Mouse (Mus musculus) liver, embryonic 11.5 days (tissue): ENCODE measurements around the gene Rps28. TPM values are rescaled to one million over a fixed set of nuclear protein-coding genes. Genes with fewer than 3 reads are reported as not detected.
A peak's percentile ranks its signal among the peaks of the same experiment; 100 is the strongest.

Source experiments
- ATAC-seq: fragments of 200-750 bp; cut with Nextera tagmentation; replicated peaks from 2 replicates; pipeline ENCODE4 v1.8.0; 2017; ENCODE audit warnings: moderate number of reproducible peaks, mild to moderate bottlenecking, moderate TSS enrichment, moderate library complexity; ENCODE audit not compliant: low FRiP score
- DNase-seq: peaks from one replicate; pipeline ENCODE4 v3.0.0-alpha.2; 2017; ENCODE audit warnings: low spot score
- H3K27ac ChIP-seq: fragments of 300-500 bp; sonication (generic); 2 replicates; pipeline ENCODE4 v1.5.1; 2014; ENCODE audit warnings: mild to moderate bottlenecking, low read depth, low read length, control low read depth
- H3K27me3 ChIP-seq: fragments of 300-500 bp; sonication (generic); replicated peaks from 2 replicates; pipeline ENCODE4 v1.6.1; 2014; ENCODE audit warnings: low read length, mixed read lengths; ENCODE audit not compliant: control insufficient read depth, insufficient read depth
- H3K36me3 ChIP-seq: fragments of 300-500 bp; sonication (generic); 2 replicates; pipeline ENCODE4 v1.6.1; 2014; ENCODE audit warnings: mild to moderate bottlenecking, low read length, moderate library complexity, mixed read lengths; ENCODE audit not compliant: control insufficient read depth, insufficient read depth
- H3K4me1 ChIP-seq: fragments of 300-500 bp; sonication (generic); replicated peaks from 2 replicates; pipeline ENCODE4 v1.6.1; 2014; ENCODE audit warnings: low read length, mixed read lengths; ENCODE audit not compliant: control insufficient read depth, insufficient read depth
- H3K4me2 ChIP-seq: fragments of 300-500 bp; sonication (generic); 2 replicates; pipeline ENCODE4 v1.6.1; 2014; ENCODE audit warnings: mild to moderate bottlenecking, control low read depth, moderate library complexity
- H3K4me3 ChIP-seq: fragments of 300-500 bp; sonication (generic); 2 replicates; pipeline ENCODE4 v1.5.1; 2014; ENCODE audit warnings: low read depth, low read length, control low read depth
- H3K9ac ChIP-seq: fragments of 300-500 bp; sonication (generic); 2 replicates; pipeline ENCODE4 v1.6.1; 2014; ENCODE audit warnings: low read depth, low read length, control low read depth
- H3K9me3 ChIP-seq: fragments of 300-500 bp; sonication (generic); 2 replicates; pipeline ENCODE4 v1.6.1; 2016; ENCODE audit warnings: low read length, inconsistent platforms, mixed read lengths; ENCODE audit not compliant: control insufficient read depth
- WGBS: fragments of 180-500 bp; shearing (Covaris S2); extraction: QIAGEN DNeasy Blood & Tissue Kit; methylation state at CpG from one replicate; pipeline ENCODE4 v1.1.7; 2014; 5-methylcytosine and 5-hydroxymethylcytosine counted together
- polyA plus RNA-seq: library from polyadenylated mRNA; unstranded; fragments of >200 nt; fragmentation: Nextera tagmentation; extraction: Ambion mirVana; gene quantifications from 2 replicates; pipeline ENCODE4 v1.2.1, GENCODE M21; 2014

Gene Rps28
- polyA plus RNA-seq, 1 experiment from 2014 or later = 1,173 TPM

DNA sequence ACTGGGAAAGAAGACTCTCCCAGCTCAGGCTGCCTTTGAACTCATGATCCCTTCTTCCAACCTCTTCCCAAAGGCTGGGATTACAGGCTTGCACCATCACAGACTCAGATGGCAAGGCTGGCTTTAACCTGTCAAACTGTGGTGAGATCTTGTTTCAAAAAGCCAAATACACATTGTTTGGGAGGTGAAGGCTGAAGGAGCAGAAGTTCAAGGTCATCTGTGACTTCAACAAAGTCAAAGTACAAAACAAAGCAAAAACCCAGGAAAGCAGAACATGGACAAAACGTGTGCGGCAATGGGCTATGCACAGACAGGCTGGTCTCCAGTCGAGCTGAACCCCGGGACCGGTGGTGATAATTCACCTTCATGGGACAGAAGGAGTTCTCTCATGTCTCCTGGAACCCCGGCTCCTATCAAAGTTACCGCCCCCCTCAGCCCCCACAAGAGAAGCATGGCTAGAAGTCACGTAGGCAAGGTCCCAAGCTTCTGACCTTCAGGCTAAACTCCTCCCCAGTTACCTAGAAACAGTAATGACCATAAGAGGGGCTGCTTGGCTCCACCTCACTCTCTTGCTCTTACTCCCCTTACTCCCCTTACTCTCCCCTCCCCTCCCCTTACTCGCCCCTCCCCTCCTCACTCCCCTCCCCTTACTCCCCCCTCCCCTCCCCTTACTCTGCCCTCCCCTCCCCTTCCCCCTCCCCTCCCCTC, 17.0 kb downstream of the Rps28 start:
- DNase-seq (no peak), ATAC-seq (no peak)
- Histone ChIP-seq H3K4me1 (peaks cover 10% of the 10 kb centered on the region; the same call in 1 of the 2 replicates), H3K9me3 (no peaks in the 10 kb centered on the region), H3K9ac (no peak overlapping the region), H3K36me3 (no peaks in the 10 kb centered on the region), H3K27me3 (no peaks in the 10 kb centered on the region), H3K4me3 (no peak overlapping the region), H3K27ac (no peak overlapping the region), H3K4me2 (no peak overlapping the region)
- 39% methylated on average over 9 of the region's 9 CpGs for WGBS

DNA sequence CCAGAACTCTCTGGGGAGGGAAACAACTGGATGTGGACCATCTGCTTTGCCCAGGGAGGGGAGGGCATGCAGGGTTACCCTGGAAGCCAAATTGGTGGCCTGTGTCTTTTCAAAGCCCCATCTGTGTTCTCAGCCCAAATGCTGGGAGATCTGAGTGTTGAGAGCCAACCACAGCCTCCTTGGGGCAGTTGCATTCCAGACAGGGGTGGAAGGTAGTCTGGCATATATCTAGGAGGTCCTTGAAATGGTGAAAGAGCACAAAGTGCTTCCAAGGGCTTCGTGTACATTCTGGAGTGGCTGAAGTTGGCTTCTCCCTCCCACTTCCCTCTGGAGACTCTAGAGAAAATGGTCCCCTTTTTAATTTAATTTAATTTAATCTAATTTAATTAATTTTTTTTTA, 19.6 kb downstream of the Rps28 start:
- H3K4me2 ChIP-seq = no peak overlapping the region
- H3K4me1 ChIP-seq = peaks cover 3% of the 10 kb centered on the region; the same call in 1 of the 2 replicates
- no peak overlapping the region for H3K4me3 ChIP-seq
- no peaks in the 10 kb centered on the region for H3K27me3 ChIP-seq
- no peak overlapping the region for H3K27ac ChIP-seq
- DNase-seq = no peak
- no peaks in the 10 kb centered on the region for H3K36me3 ChIP-seq
- WGBS = 44% methylated on average over 1 of the region's 1 CpGs
- no peaks in the 10 kb centered on the region for H3K9me3 ChIP-seq
- ATAC-seq = no peak
- H3K9ac ChIP-seq = 0 out of 2 replicates have a peak overlapping the region, but pooled peaks have one; percentile 3

DNA sequence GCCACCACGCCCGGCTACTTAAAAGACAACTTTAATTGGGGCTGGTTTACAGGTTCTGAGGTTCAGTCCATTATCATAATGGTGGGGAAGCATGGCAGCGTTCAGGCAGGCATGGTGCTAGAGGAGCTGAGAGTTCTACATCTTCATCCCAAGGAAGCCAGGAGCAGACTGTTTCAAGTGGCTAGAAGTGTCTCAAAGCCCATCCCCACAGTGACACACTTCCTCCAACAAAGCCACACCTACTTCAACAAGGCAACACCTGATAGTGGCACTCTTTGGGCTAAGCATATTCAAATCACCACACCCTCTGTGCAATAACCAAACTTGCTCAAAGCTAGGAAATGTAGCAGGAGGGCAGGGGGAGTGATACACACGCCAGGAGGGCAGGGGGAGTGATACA, 20.2 kb downstream of the Rps28 start:
- Histone ChIP-seq H3K27me3 (no peaks in the 10 kb centered on the region), H3K9ac (0 out of 2 replicates have a peak overlapping the region, but pooled peaks have one; percentile 3), H3K36me3 (no peaks in the 10 kb centered on the region), H3K4me1 (peaks cover 3% of the 10 kb centered on the region; the same call in 1 of the 2 replicates), H3K4me2 (no peak overlapping the region), H3K27ac (no peak overlapping the region), H3K4me3 (no peak overlapping the region), H3K9me3 (no peaks in the 10 kb centered on the region)
- 56% methylated on average over 4 of the region's 4 CpGs for WGBS
- peak; percentile 52; the same call in 1 of the 2 replicates for ATAC-seq
- DNase-seq = no peak

DNA sequence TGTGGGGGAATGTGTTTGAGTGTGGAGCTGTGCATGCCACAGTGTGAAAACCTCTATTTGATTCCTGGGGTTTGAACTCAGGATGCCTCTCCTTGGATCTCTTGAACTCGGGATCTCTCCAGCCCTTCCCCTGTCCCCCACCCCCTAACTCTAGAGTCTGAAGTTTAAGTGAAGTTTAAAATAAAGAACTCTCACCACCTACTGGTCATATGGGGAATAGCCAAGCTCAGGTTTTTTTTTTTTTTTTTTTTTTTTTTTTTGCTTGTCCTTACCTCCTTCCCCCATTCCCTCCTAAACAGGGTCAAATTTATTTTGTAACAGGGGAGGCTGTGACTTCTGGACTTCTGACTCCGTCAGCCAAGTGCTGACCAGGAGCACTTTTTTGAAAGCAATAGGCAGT, 22.1 kb downstream of the Rps28 start:
- no peak for ATAC-seq
- H3K4me3 ChIP-seq = no peak overlapping the region
- WGBS = 2% methylated on average over 2 of the region's 2 CpGs
- no peaks in the 10 kb centered on the region for H3K27me3 ChIP-seq
- no peaks in the 10 kb centered on the region for H3K36me3 ChIP-seq
- no peak overlapping the region for H3K4me2 ChIP-seq
- no peak for DNase-seq
- H3K9ac ChIP-seq = no peak overlapping the region
- H3K4me1 ChIP-seq = no peaks in the 10 kb centered on the region
- H3K27ac ChIP-seq = no peak overlapping the region
- no peaks in the 10 kb centered on the region for H3K9me3 ChIP-seq

DNA sequence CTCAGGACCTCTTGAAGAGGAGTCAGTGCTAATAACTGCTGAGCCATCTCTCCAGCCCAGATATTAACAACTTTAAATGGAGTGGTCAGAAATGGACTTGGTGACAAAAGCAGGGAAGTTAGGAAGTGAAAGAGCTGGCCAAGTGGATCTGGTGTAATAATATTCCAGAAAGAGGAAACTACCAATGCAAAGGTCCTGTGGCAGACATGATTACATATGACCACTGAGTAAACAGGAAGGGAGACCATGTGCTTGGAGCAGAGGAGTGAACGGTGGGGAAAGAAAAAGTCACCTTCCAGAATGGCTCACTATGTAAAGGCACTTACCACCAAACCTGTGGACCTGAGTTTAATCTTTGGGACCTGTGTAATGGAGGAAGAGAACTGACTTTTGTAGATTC, 25.1 kb downstream of the Rps28 start:
- Histone ChIP-seq H3K4me3 (no peak overlapping the region), H3K27me3 (no peaks in the 10 kb centered on the region), H3K36me3 (no peaks in the 10 kb centered on the region), H3K27ac (no peak overlapping the region), H3K4me2 (no peak overlapping the region), H3K4me1 (no peaks in the 10 kb centered on the region), H3K9me3 (no peaks in the 10 kb centered on the region), H3K9ac (no peak overlapping the region)
- 35% methylated on average over 1 of the region's 1 CpGs for WGBS
- DNase-seq = no peak
- ATAC-seq = no peak

DNA sequence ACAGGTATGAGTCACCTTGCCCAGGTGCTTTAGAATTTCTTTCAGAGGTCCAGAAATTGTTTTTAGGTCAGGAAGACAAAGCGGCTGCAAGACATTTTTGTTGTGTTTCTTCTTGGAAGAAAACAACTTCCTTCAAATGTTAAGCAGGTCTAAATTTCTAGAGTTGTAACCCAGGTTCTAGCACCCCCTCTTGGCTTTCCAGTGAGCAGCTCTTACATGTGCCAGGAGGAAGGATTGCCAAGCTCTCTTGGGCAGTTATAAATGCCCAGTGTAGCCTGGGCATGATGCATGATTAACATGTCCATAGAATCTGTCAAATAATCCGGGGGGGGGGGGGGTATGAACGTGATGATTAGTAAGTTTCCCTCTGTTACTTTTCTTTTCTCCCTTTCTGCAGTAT, 26.1 kb downstream of the Rps28 start:
- Histone ChIP-seq H3K27me3 (no peaks in the 10 kb centered on the region), H3K4me3 (no peak overlapping the region), H3K9ac (no peak overlapping the region), H3K4me1 (no peaks in the 10 kb centered on the region), H3K27ac (no peak overlapping the region), H3K36me3 (no peaks in the 10 kb centered on the region), H3K9me3 (no peaks in the 10 kb centered on the region), H3K4me2 (no peak overlapping the region)
- ATAC-seq (no peak), DNase-seq (no peak)
- 53% methylated on average over 3 of the region's 3 CpGs for WGBS

DNA sequence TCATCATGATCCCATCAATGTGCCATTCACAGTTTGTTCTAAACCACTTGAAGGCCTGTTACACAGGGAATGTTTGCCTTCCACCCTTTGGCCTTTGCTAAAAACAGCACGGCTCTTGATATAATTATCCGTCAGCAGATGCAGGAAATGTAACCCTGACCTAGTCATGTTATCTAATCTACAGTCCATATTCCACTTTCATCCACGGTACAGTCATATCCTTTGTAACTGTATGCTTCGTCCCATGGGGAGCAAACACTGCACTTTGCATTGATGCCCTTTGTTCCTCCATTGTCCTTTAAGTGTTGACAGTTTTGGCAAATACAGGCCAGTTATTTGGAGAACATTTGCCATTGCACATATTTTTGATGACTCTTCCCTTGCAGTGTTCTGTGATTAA, 35.6 kb downstream of the Rps28 start:
- DNase-seq (no peak), ATAC-seq (no peak)
- H3K9ac ChIP-seq = no peak overlapping the region
- no peaks in the 10 kb centered on the region for H3K36me3 ChIP-seq
- H3K4me3 ChIP-seq = no peak overlapping the region
- no peak overlapping the region for H3K27ac ChIP-seq
- no peak overlapping the region for H3K4me2 ChIP-seq
- H3K4me1 ChIP-seq = no peaks in the 10 kb centered on the region
- no peaks in the 10 kb centered on the region for H3K9me3 ChIP-seq
- whole genome bisulfite sequencing = 50% methylated on average over 4 of the region's 4 CpGs
- no peaks in the 10 kb centered on the region for H3K27me3 ChIP-seq

DNA sequence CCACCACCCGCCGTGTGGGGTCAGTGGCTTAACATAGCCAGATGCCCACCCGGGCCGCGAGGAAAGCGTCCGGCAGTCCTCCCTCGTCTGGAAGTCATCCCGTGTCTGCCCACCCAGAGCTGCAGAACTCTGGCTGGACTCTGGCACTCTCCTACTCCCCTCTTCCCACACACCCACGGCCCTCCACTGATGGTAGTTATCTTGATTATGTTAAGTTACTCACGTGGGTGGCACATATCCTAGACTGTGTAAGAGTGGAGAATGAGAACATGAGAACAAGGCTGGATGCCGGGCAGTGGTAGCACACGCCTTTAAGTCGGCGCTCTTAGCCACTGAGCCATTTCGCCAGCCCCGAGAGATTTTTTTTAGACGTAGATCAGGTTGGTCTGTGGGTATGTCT, 38.0 kb downstream of the Rps28 start:
- Histone ChIP-seq H3K9ac (no peak overlapping the region), H3K27me3 (no peaks in the 10 kb centered on the region), H3K4me2 (no peak overlapping the region), H3K4me1 (peaks cover 4% of the 10 kb centered on the region), H3K27ac (no peak overlapping the region), H3K9me3 (no peaks in the 10 kb centered on the region), H3K36me3 (no peaks in the 10 kb centered on the region), H3K4me3 (no peak overlapping the region)
- DNase-seq (no peak), ATAC-seq (no peak)
- 85% methylated on average over 18 of the region's 18 CpGs for WGBS

DNA sequence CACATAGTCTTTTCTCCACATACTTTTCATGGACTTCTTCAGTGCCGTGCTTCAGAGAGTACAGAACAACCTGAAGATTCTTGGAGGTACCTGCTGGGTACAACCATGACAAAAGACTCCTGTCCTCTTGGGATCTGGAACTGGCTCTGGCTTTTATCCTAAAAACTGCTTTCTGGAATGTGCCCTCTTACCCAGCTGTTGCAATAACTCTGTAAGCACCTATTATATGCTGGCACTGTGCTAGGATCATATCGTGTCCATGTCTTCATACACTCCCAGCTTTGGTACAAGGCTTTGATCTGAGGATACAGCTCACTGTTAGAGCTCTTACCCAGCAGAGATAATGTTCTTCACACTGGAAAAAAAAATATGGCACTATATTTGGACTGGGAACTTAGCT, 39.4 kb downstream of the Rps28 start:
- ATAC-seq = no peak
- no peaks in the 10 kb centered on the region for H3K9me3 ChIP-seq
- H3K4me1 ChIP-seq = peaks cover 15% of the 10 kb centered on the region

More for the DNA sequence above, 39.4 kb downstream of the Rps28 start:
- Histone ChIP-seq H3K4me3 (no peak overlapping the region), H3K27ac (no peak overlapping the region), H3K27me3 (no peaks in the 10 kb centered on the region), H3K4me2 (no peak overlapping the region), H3K9ac (no peak overlapping the region), H3K36me3 (no peaks in the 10 kb centered on the region)
- WGBS = 78% methylated on average over 2 of the region's 2 CpGs
- no peak for DNase-seq
